ENCODE assay signal across 8 mouse cellular contexts in genomic region chr14:21848166-21849154, GRCm38 (mm10). TPM values are rescaled to one million over a fixed set of nuclear protein-coding genes. Genes with fewer than 3 reads are reported as not detected.
DNase-seq lines count a peak whose midpoint lies in the region; ATAC-seq and TF ChIP-seq lines count a peak whose summit lies in the region.

TSS of gene Comtd1 (minus strand) at chr14:21848977.

- peak within 1 kb of the TSS; percentile 70 for H3K9ac ChIP-seq in forebrain, embryonic 15.5 days (replicated peaks)

- H3K4me1 ChIP-seq in forebrain, embryonic 15.5 days = peaks cover 19% of the 10 kb centered on the region
- H3K4me1 ChIP-seq in lung, adult 2 months (ENCODE audit: control insufficient read depth, insufficient read depth, low read length) = peaks cover 12% of the 10 kb centered on the region

- peaks cover 33% of the 10 kb centered on the region for H3K36me3 ChIP-seq in forebrain, embryonic 15.5 days

- peak; percentile 100 for TF ChIP-seq CTCF in lung, adult 2 months (IDR thresholded peaks at IDR 0.05; ENCODE audit: insufficient read depth, low read length)

- intact Hi-C loops in heart, postnatal 25 days (cut with DNase I) = loop anchor here (1.0 to 10.0 kb wide), 4 partner anchors 16 to 344 kb away; partner anchors contain the start of genes Dusp13 and Samd8

- peak; percentile 37; the same call in 1 of the 2 replicates for TF ChIP-seq POLR2A in lung, adult 2 months (IDR thresholded peaks at IDR 0.05; ENCODE audit: borderline replicate concordance, extremely low read depth, low read depth, low read length)

- no peaks in the 10 kb centered on the region for H3K9me3 ChIP-seq in forebrain, embryonic 15.5 days

- under 1% methylated on average over 51 of the region's 51 CpGs for WGBS in forebrain, embryonic 15.5 days
- WGBS in lung, adult 2 months = under 1% methylated on average over 51 of the region's 51 CpGs

- no peaks in the 10 kb centered on the region for H3K27me3 ChIP-seq in forebrain, embryonic 15.5 days

- peak within 1 kb of the TSS; percentile 65 for H3K4me3 ChIP-seq in forebrain, embryonic 15.5 days
- peak within 1 kb of the TSS; percentile 69 for H3K4me3 ChIP-seq in lung, adult 2 months (replicated peaks; ENCODE audit: extremely low read depth, low read depth, low read length)

- H3K4me2 ChIP-seq in forebrain, embryonic 15.5 days (replicated peaks) = peak within 1 kb of the TSS; percentile 100

- DNase-seq in ES-CJ7 (ENCODE audit: low read depth, low spot score) = peak; percentile 97
- peak; percentile 94 for DNase-seq in cerebellum, adult 11 months
- peak; percentile 88 for DNase-seq in heart, postnatal 25 days (ENCODE audit: low spot score)
- peak; percentile 94 to 98 for DNase-seq in layer of hippocampus, adult 18-20 months (ENCODE audit: low spot score in 2 of 2)
- peak; percentile 98 for DNase-seq in lung, adult 2 months
- peak; percentile 82 to 86 for DNase-seq in thymus, adult 18-20 months

- peak within 1 kb of the TSS; percentile 70 for H3K27ac ChIP-seq in forebrain, embryonic 15.5 days (replicated peaks)

- ATAC-seq in forebrain, embryonic 15.5 days (replicated peaks) = peak; percentile 85
- peak; percentile 91 for ATAC-seq in neutrophil, adult 5-6 weeks (ENCODE audit: extremely low read depth, insufficient number of reproducible peaks, low FRiP score, poor library complexity, severe bottlenecking)

RNA-seq across cellular contexts. Expression of gene Comtd1, which starts in this region (rescaled TPM):
- polyA plus RNA-seq in forebrain, embryonic 15.5 days (2015; fragmentation: Nextera tagmentation; extraction: Ambion mirVana) = 31.7 and 33.0 TPM in 2 replicates
- 1 to 10 TPM; 7.5 to 9.5 TPM for total RNA-seq in heart, postnatal 25 days (2021)
- total RNA-seq in layer of hippocampus, adult 18-20 months (2021) = 10 to 100 TPM; 28.3 to 29.7 TPM
- 12.7 and 13.9 TPM in 2 replicates for polyA plus RNA-seq in lung, adult 2 months (2012; rRNA removed)
- 9.5 and 17.2 TPM in 2 replicates for total RNA-seq in neutrophil, adult 5-6 weeks (2017)

Comparison
In these comparisons a context has a peak if more than half of its experiments do, and no peak if none do; other contexts are left out.
1. Peak in every context shown above with its lines: DNase-seq, ATAC-seq, H3K4me3 ChIP-seq and H3K27ac ChIP-seq.